Mouse (Mus musculus): ENCODE results near the gene Samd11.

- TF ChIP-seq CTCF (IDR thresholded peaks at IDR 0.05; ENCODE audit: extremely low read depth, insufficient read length, insufficient replicate concordance, low read depth, low read length) (no peak), POLR2A (IDR thresholded peaks at IDR 0.05; ENCODE audit: low read depth, low read length) (no peak)
These were observed 39.8 kb downstream of the Samd11 start, which contains the start of gene Perm1 for GRCm38 (mm10) chr4:156215649-156216048.
